Mouse (Mus musculus) hindbrain, embryonic 12.5 days (tissue): ENCODE results near the gene Plod2. TPM values are rescaled to one million over a fixed set of nuclear protein-coding genes. Genes with fewer than 3 reads are reported as not detected.

Experiments used
- ATAC-seq: fragments of 200-750 bp; cut with Nextera tagmentation; 2 replicates; pipeline ENCODE4 v1.8.0; 2017; ENCODE audit warnings: moderate TSS enrichment; ENCODE audit not compliant: low FRiP score
- H3K27ac ChIP-seq: fragments of 300-500 bp; sonication (generic); 2 replicates; pipeline ENCODE4 v1.5.1; 2016; ENCODE audit warnings: mild to moderate bottlenecking
- H3K27me3 ChIP-seq: fragments of 300-500 bp; sonication (generic); 2 replicates; pipeline ENCODE4 v1.6.1; 2016; ENCODE audit warnings: mild to moderate bottlenecking
- H3K36me3 ChIP-seq: fragments of 300-500 bp; sonication (generic); 2 replicates; pipeline ENCODE4 v1.6.1; 2016; ENCODE audit warnings: mild to moderate bottlenecking
- H3K4me1 ChIP-seq: fragments of 300-500 bp; sonication (generic); 2 replicates; pipeline ENCODE4 v1.6.1; 2016
- H3K4me2 ChIP-seq: fragments of 300-500 bp; sonication (generic); replicated peaks from 2 replicates; pipeline ENCODE4 v1.6.1; 2016; ENCODE audit warnings: mild to moderate bottlenecking
- H3K4me3 ChIP-seq: fragments of 300-500 bp; sonication (generic); 2 replicates; pipeline ENCODE4 v1.5.1; 2016; ENCODE audit warnings: mild to moderate bottlenecking
- H3K9ac ChIP-seq: fragments of 300-500 bp; sonication (generic); 2 replicates; pipeline ENCODE4 v1.6.1; 2016; ENCODE audit warnings: mild to moderate bottlenecking, moderate library complexity
- H3K9me3 ChIP-seq: fragments of 300-500 bp; sonication (generic); replicated peaks from 2 replicates; pipeline ENCODE4 v1.6.1; 2016; ENCODE audit warnings: mild to moderate bottlenecking
- WGBS: fragments of 180-500 bp; shearing (Covaris S2); methylation state at CpG from one replicate; pipeline ENCODE4 v1.1.7; 2016; 5-methylcytosine and 5-hydroxymethylcytosine counted together
- polyA plus RNA-seq: library from polyadenylated mRNA; unstranded; fragments of >200 nt; fragmentation: Nextera tagmentation; extraction: Ambion mirVana; gene quantifications from 2 replicates; pipeline ENCODE4 v1.2.1, GENCODE M21; 2016

Gene Plod2
- polyA plus RNA-seq, 1 experiment from 2014 or later: 48.6 TPM

- no peak overlapping the region for H3K27ac ChIP-seq
- 50% methylated on average over 6 of the region's 6 CpGs for WGBS
- H3K36me3 ChIP-seq: 0 out of 2 replicates have a peak, but pooled peaks cover 6% of the 10 kb centered on the region
- ATAC-seq: peak; percentile 43; the same call in 1 of the 2 replicates
- H3K9me3 ChIP-seq: no peaks in the 10 kb centered on the region
- no peak overlapping the region for H3K9ac ChIP-seq
- no peak overlapping the region for H3K4me2 ChIP-seq
- H3K27me3 ChIP-seq: no peaks in the 10 kb centered on the region
- H3K4me1 ChIP-seq: peaks cover 13% of the 10 kb centered on the region
- H3K4me3 ChIP-seq: no peak overlapping the region
Measured at GRCm38 (mm10) chr9:92560840-92561547, 19.0 kb downstream of the Plod2 start.

- Histone ChIP-seq H3K36me3 (0 out of 2 replicates have a peak, but pooled peaks cover 6% of the 10 kb centered on the region), H3K27ac (no peak overlapping the region), H3K4me2 (no peak overlapping the region), H3K4me1 (peaks cover 14% of the 10 kb centered on the region), H3K9ac (no peak overlapping the region), H3K27me3 (no peaks in the 10 kb centered on the region), H3K4me3 (no peak overlapping the region), H3K9me3 (no peaks in the 10 kb centered on the region)
- ATAC-seq: no peak
- WGBS: 90% methylated on average over 5 of the region's 5 CpGs
Measured at GRCm38 (mm10) chr9:92562416-92562815, 20.4 kb downstream of the Plod2 start.

- Histone ChIP-seq H3K27me3 (no peaks in the 10 kb centered on the region), H3K27ac (no peak overlapping the region), H3K4me2 (no peak overlapping the region), H3K4me1 (peaks cover 14% of the 10 kb centered on the region), H3K9ac (no peak overlapping the region), H3K4me3 (no peak overlapping the region), H3K36me3 (0 out of 2 replicates have a peak, but pooled peaks cover 6% of the 10 kb centered on the region), H3K9me3 (no peaks in the 10 kb centered on the region)
- WGBS: 93% methylated on average over 6 of the region's 6 CpGs
- no peak for ATAC-seq
Measured at GRCm38 (mm10) chr9:92563306-92563705, 21.3 kb downstream of the Plod2 start.

GRCm38 (mm10) chr9:92564391-92564790 lies 22.4 kb downstream of the Plod2 start:
- H3K36me3 ChIP-seq: 0 out of 2 replicates have a peak, but pooled peaks cover 6% of the 10 kb centered on the region
- WGBS: 93% methylated on average over 1 of the region's 1 CpGs
- H3K4me1 ChIP-seq: peaks cover 14% of the 10 kb centered on the region
- no peak overlapping the region for H3K27ac ChIP-seq
- H3K9me3 ChIP-seq: no peaks in the 10 kb centered on the region
- H3K27me3 ChIP-seq: no peaks in the 10 kb centered on the region
- no peak overlapping the region for H3K9ac ChIP-seq
- H3K4me3 ChIP-seq: no peak overlapping the region
- no peak for ATAC-seq
- no peak overlapping the region for H3K4me2 ChIP-seq

GRCm38 (mm10) chr9:92566234-92566633 lies 24.2 kb downstream of the Plod2 start:
- H3K9ac ChIP-seq: no peak overlapping the region
- 0 out of 2 replicates have a peak, but pooled peaks cover 6% of the 10 kb centered on the region for H3K36me3 ChIP-seq
- no peaks in the 10 kb centered on the region for H3K9me3 ChIP-seq
- no peak for ATAC-seq
- no peaks in the 10 kb centered on the region for H3K27me3 ChIP-seq
- H3K4me1 ChIP-seq: peaks cover 2% of the 10 kb centered on the region; the same call in 1 of the 2 replicates
- no peak overlapping the region for H3K4me3 ChIP-seq
- H3K4me2 ChIP-seq: no peak overlapping the region
- WGBS: 69% methylated on average over 3 of the region's 3 CpGs
- H3K27ac ChIP-seq: no peak overlapping the region

- no peak overlapping the region for H3K27ac ChIP-seq
- H3K4me2 ChIP-seq: no peak overlapping the region
- no peaks in the 10 kb centered on the region for H3K27me3 ChIP-seq
- WGBS: 92% methylated on average over 7 of the region's 7 CpGs
- H3K4me1 ChIP-seq: 0 out of 2 replicates have a peak, but pooled peaks cover 2% of the 10 kb centered on the region
- 0 out of 2 replicates have a peak, but pooled peaks cover 6% of the 10 kb centered on the region for H3K36me3 ChIP-seq
- no peak for ATAC-seq
- H3K9ac ChIP-seq: no peak overlapping the region
- H3K4me3 ChIP-seq: no peak overlapping the region
- H3K9me3 ChIP-seq: no peaks in the 10 kb centered on the region
Measured at GRCm38 (mm10) chr9:92567474-92567873, 25.5 kb downstream of the Plod2 start.

GRCm38 (mm10) chr9:92568798-92569197 lies 26.8 kb downstream of the Plod2 start:
- H3K9me3 ChIP-seq: no peaks in the 10 kb centered on the region
- 0 out of 2 replicates have a peak, but pooled peaks cover 6% of the 10 kb centered on the region for H3K36me3 ChIP-seq
- H3K4me1 ChIP-seq: 0 out of 2 replicates have a peak, but pooled peaks cover 2% of the 10 kb centered on the region
- no peak for ATAC-seq
- no peak overlapping the region for H3K9ac ChIP-seq
- no peak overlapping the region for H3K27ac ChIP-seq
- H3K4me3 ChIP-seq: no peak overlapping the region
- 92% methylated on average over 3 of the region's 3 CpGs for WGBS
- H3K4me2 ChIP-seq: no peak overlapping the region
- no peaks in the 10 kb centered on the region for H3K27me3 ChIP-seq

- H3K27ac ChIP-seq: no peak overlapping the region
- H3K4me1 ChIP-seq: no peaks in the 10 kb centered on the region
- 77% methylated on average over 8 of the region's 8 CpGs for WGBS
- H3K4me2 ChIP-seq: no peak overlapping the region
- H3K9me3 ChIP-seq: no peaks in the 10 kb centered on the region
- H3K36me3 ChIP-seq: no peaks in the 10 kb centered on the region
- H3K4me3 ChIP-seq: no peak overlapping the region
- no peak for ATAC-seq
- H3K27me3 ChIP-seq: no peaks in the 10 kb centered on the region
- H3K9ac ChIP-seq: no peak overlapping the region
Measured at GRCm38 (mm10) chr9:92572376-92573108, 30.5 kb downstream of the Plod2 start.

- Histone ChIP-seq H3K27ac (no peak overlapping the region), H3K4me3 (no peak overlapping the region), H3K9me3 (no peaks in the 10 kb centered on the region), H3K27me3 (no peaks in the 10 kb centered on the region), H3K4me1 (no peaks in the 10 kb centered on the region), H3K36me3 (peaks cover 10% of the 10 kb centered on the region), H3K9ac (no peak overlapping the region), H3K4me2 (no peak overlapping the region)
- 78% methylated on average over 5 of the region's 5 CpGs for WGBS
- no peak for ATAC-seq
Measured at GRCm38 (mm10) chr9:92583876-92584275, 41.9 kb downstream of the Plod2 start.

GRCm38 (mm10) chr9:92586025-92586424 lies 44.0 kb downstream of the Plod2 start:
- no peaks in the 10 kb centered on the region for H3K27me3 ChIP-seq
- no peaks in the 10 kb centered on the region for H3K4me1 ChIP-seq
- H3K4me2 ChIP-seq: no peak overlapping the region
- no peak overlapping the region for H3K27ac ChIP-seq
- H3K9ac ChIP-seq: no peak overlapping the region
- no peaks in the 10 kb centered on the region for H3K9me3 ChIP-seq
- no peak overlapping the region for H3K4me3 ChIP-seq
- peaks cover 10% of the 10 kb centered on the region for H3K36me3 ChIP-seq
- WGBS: 53% methylated on average over 1 of the region's 1 CpGs
- no peak for ATAC-seq

- no peak overlapping the region for H3K27ac ChIP-seq
- H3K9ac ChIP-seq: no peak overlapping the region
- H3K9me3 ChIP-seq: no peaks in the 10 kb centered on the region
- H3K36me3 ChIP-seq: peaks cover 10% of the 10 kb centered on the region
- no peak overlapping the region for H3K4me3 ChIP-seq
- no peak overlapping the region for H3K4me2 ChIP-seq
- no peaks in the 10 kb centered on the region for H3K27me3 ChIP-seq
- 0 out of 2 replicates have a peak, but pooled peaks cover 3% of the 10 kb centered on the region for H3K4me1 ChIP-seq
- WGBS: 94% methylated on average over 8 of the region's 8 CpGs
- ATAC-seq: no peak
Measured at GRCm38 (mm10) chr9:92587391-92587790, 45.4 kb downstream of the Plod2 start.

GRCm38 (mm10) chr9:92588226-92588625 lies 46.2 kb downstream of the Plod2 start:
- Histone ChIP-seq H3K27ac (no peak overlapping the region), H3K9me3 (no peaks in the 10 kb centered on the region), H3K9ac (no peak overlapping the region), H3K4me1 (0 out of 2 replicates have a peak, but pooled peaks cover 3% of the 10 kb centered on the region), H3K27me3 (no peaks in the 10 kb centered on the region), H3K4me2 (no peak overlapping the region), H3K36me3 (peaks cover 15% of the 10 kb centered on the region), H3K4me3 (no peak overlapping the region)
- no peak for ATAC-seq
- 100% methylated on average over 1 of the region's 1 CpGs for WGBS
